10 mouse cellular contexts compared by ENCODE assay signal in genomic region chr2:37380189-37380588, GRCm38 (mm10). TPM values are rescaled to one million over a fixed set of nuclear protein-coding genes. Genes with fewer than 3 reads are reported as not detected.
DNase-seq lines count a peak whose midpoint lies in the region; ATAC-seq and TF ChIP-seq lines count a peak whose summit lies in the region.
"Had no signal": no experiment of that assay in that cellular context is flagged by ENCODE, and none has a peak within 500 bp of the region (broad histone marks: within the 10 kb centered on the region; RNA-seq: fewer than 3 reads in every experiment).

No protein-coding gene starts in this region.

- TF ChIP-seq CTCF in liver, embryonic 14.5 days (IDR thresholded peaks at IDR 0.05; ENCODE audit: low read depth): peak; percentile 83

- H3K27me3 ChIP-seq in forebrain, embryonic 16.5 days (replicated peaks; ENCODE audit: control insufficient read depth, insufficient read depth, low read length): no peaks in the 10 kb centered on the region
- no peaks in the 10 kb centered on the region for H3K27me3 ChIP-seq in liver, embryonic 14.5 days (ENCODE audit: control insufficient read depth, insufficient read depth, low read length)

- no peak overlapping the region for H3K9ac ChIP-seq in forebrain, embryonic 16.5 days (replicated peaks; ENCODE audit: low read depth, low read length)
- H3K9ac ChIP-seq in liver, embryonic 14.5 days (replicated peaks): no peak overlapping the region

- no peak for TF ChIP-seq EP300 in liver, embryonic 14.5 days (IDR thresholded peaks at IDR 0.05; ENCODE audit: low read depth)

- no peak overlapping the region for H3K4me3 ChIP-seq in forebrain, embryonic 16.5 days (replicated peaks; ENCODE audit: low read length)
- H3K4me3 ChIP-seq in liver, embryonic 14.5 days (ENCODE audit: insufficient read depth in 1 of 2, low read depth in 2 of 2, low read length in 2 of 2): no peak overlapping the region

- WGBS in forebrain, embryonic 16.5 days: 60% methylated on average over 2 of the region's 2 CpGs
- WGBS in liver, embryonic 14.5 days (ENCODE audit: insufficient replicate concordance): 44% methylated on average over 2 of the region's 2 CpGs

- no peak overlapping the region for H3K4me2 ChIP-seq in forebrain, embryonic 16.5 days (ENCODE audit: low read length)
- H3K4me2 ChIP-seq in liver, embryonic 14.5 days (ENCODE audit: low read depth): no peak overlapping the region

- peak; percentile 86 for DNase-seq in 3T3-L1 (ENCODE audit: low read depth, low spot score)
- DNase-seq in CD4-positive, CD25-positive, alpha-beta regulatory T cell, adult 2 months (ENCODE audit: low read depth, low spot score): peak; percentile 81
- DNase-seq in brain, adult 2 months (ENCODE audit: low read depth, low spot score): peak; percentile 81
- peak; percentile 72 for DNase-seq in kidney, adult 9 months
- peak; percentile 31 to 50 (median 36) for DNase-seq in liver, embryonic 14.5 days (ENCODE audit: low read depth in 3 of 3, low spot score in 3 of 3)
- peak; percentile 81 for DNase-seq in retina, embryonic 14.5 days (ENCODE audit: low spot score)
- DNase-seq in thymus, postnatal 4 days: peak; percentile 76

- H3K9me3 ChIP-seq in forebrain, embryonic 16.5 days (ENCODE audit: control insufficient read depth, low read length): no peaks in the 10 kb centered on the region
- H3K9me3 ChIP-seq in liver, embryonic 14.5 days (ENCODE audit: control insufficient read depth, low read length): no peaks in the 10 kb centered on the region

- H3K27ac ChIP-seq in forebrain, embryonic 16.5 days (ENCODE audit: low read length): no peak overlapping the region
- H3K27ac ChIP-seq in liver, embryonic 14.5 days: no peak overlapping the region

- no peaks in the 10 kb centered on the region for H3K4me1 ChIP-seq in forebrain, embryonic 16.5 days (replicated peaks; ENCODE audit: control insufficient read depth, insufficient read depth, low read length)
- peaks cover 0 to 4% of the 10 kb centered on the region in 2 experiments; a peak in 1 of 4 replicates for H3K4me1 ChIP-seq in liver, embryonic 14.5 days (replicated peaks; ENCODE audit: control insufficient read depth in 2 of 2, insufficient read depth in 2 of 2, low read length in 1 of 2)

- peak; percentile 57; the same call in 1 of the 2 replicates for ATAC-seq in forebrain, embryonic 16.5 days
- peak; percentile 45; the same call in 1 of the 2 replicates for ATAC-seq in liver, embryonic 14.5 days (ENCODE audit: insufficient read depth)

- peaks cover 26% of the 10 kb centered on the region for H3K36me3 ChIP-seq in forebrain, embryonic 16.5 days (ENCODE audit: control insufficient read depth, insufficient read depth)
- peaks cover 35% of the 10 kb centered on the region for H3K36me3 ChIP-seq in liver, embryonic 14.5 days (replicated peaks; ENCODE audit: control insufficient read depth, insufficient read depth, low read depth)

RNA-seq across cellular contexts. Expression of gene Pdcl, which starts 21.1 kb away (rescaled TPM):
- 66.4 and 88.3 TPM in 2 replicates for polyA plus RNA-seq in forebrain, embryonic 16.5 days (2015; fragmentation: Nextera tagmentation; extraction: Ambion mirVana)
- 4.2 and 5.8 TPM in 2 replicates for polyA plus RNA-seq in liver, embryonic 14.5 days (2012; rRNA removed)
- polyA plus RNA-seq in liver, embryonic 14.5 days (2014; fragmentation: Nextera tagmentation; extraction: Ambion mirVana): 10.2 and 11.3 TPM in 2 replicates

RNA-seq across cellular contexts. Expression of gene Rc3h2, which starts 42.5 kb away (rescaled TPM):
- polyA plus RNA-seq in forebrain, embryonic 16.5 days (2015; fragmentation: Nextera tagmentation; extraction: Ambion mirVana): 23.6 and 28.1 TPM in 2 replicates
- 2.9 and 3.7 TPM in 2 replicates for polyA plus RNA-seq in liver, embryonic 14.5 days (2012; rRNA removed)
- 3.0 and 3.2 TPM in 2 replicates for polyA plus RNA-seq in liver, embryonic 14.5 days (2014; fragmentation: Nextera tagmentation; extraction: Ambion mirVana)

RNA-seq across cellular contexts. Expression of gene Olfr368, which starts 53.9 kb away (rescaled TPM):
- not detected in 2 replicates for polyA plus RNA-seq in forebrain, embryonic 16.5 days (2015; fragmentation: Nextera tagmentation; extraction: Ambion mirVana)
- polyA plus RNA-seq in liver, embryonic 14.5 days (2012; rRNA removed): not detected in 2 replicates
- polyA plus RNA-seq in liver, embryonic 14.5 days (2014; fragmentation: Nextera tagmentation; extraction: Ambion mirVana): not detected in 2 replicates
- polyA plus RNA-seq: heart, embryonic 14.5 days; stomach, embryonic 14.5 days had no signal

Comparison
In these comparisons a context has a peak if more than half of its experiments do, and no peak if none do; other contexts are left out.
1. DNase-seq: peak in every context shown above with its lines; median percentile 86 in 3T3-L1; 81 in CD4-positive, CD25-positive, alpha-beta regulatory T cell, adult 2 months; 81 in brain, adult 2 months; 81 in retina, embryonic 14.5 days; 76 in thymus, postnatal 4 days; 72 in kidney, adult 9 months; 36 in liver, embryonic 14.5 days.